Mouse (Mus musculus) urinary bladder, postnatal 14 days (tissue): ENCODE measurements around the gene Agap1.
"Not testable (repeated sequence)": the region's sequence is repeated elsewhere in the genome, so short reads cannot be mapped to it uniquely, and the experiment has no call there.

Experiments
- DNase-seq: peaks from one replicate; pipeline ENCODE4 v3.0.0; 2021; ENCODE audit warnings: low spot score

Agap1 gene

GRCm38 (mm10) chr1:89501891-89502290 is 47.3 kb downstream of the Agap1 start:
- DNase-seq, result not testable (repeated sequence)

DNA sequence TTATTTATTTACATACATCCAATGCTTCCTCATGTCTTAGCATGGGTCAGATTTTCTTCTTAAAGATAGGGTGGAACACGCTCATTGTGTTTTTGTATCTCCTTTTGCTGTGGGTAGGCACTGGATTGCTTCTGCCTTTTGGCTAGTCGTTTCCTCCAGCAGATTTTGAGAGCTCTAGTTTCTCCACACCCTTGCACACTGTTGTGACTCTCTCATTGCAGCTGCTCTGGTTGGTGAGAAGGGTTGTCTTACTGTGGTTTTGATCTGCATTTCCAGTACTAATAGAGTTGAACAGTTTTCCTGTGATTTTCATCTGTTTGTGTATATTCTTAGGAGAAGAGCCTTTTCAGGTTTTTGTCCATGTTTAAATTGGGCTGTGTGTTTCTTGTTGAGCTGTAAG is 54.6 kb downstream of the Agap1 start:
- DNase-seq, result no peak

GRCm38 (mm10) chr1:89509763-89510340 is 55.2 kb downstream of the Agap1 start:
- DNase-seq, result no peak

- DNase-seq, result no peak
Measured at GRCm38 (mm10) chr1:89510731-89511130, 56.1 kb downstream of the Agap1 start.

- peak; percentile 78 for DNase-seq
Measured at GRCm38 (mm10) chr1:89513616-89514283, 59.1 kb downstream of the Agap1 start.

- DNase-seq, result no peak
Measured at GRCm38 (mm10) chr1:89515808-89516560, 61.4 kb downstream of the Agap1 start.

GRCm38 (mm10) chr1:89517817-89518216 is 63.2 kb downstream of the Agap1 start:
- no peak for DNase-seq

- DNase-seq, result no peak
Measured at GRCm38 (mm10) chr1:89519914-89520643, 65.5 kb downstream of the Agap1 start.

DNA sequence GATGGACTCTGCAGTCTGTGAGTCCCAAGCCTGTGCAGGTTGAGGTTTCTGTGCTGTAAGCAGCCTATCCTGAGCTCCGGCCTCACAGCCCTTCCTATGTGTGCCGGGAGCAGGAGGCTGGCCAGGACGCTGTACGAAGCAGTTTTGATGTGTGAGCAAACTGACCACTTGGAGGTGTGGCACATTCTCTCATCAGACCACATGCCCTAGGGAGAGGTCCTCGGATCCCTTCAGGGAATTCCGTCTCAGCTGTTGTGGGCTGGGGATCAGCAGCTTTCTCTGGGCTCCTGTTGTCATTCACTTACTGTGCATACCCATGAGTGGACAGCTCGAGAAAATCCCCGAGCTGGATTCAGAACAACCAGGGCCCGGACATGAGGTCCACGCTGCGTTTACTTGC is 66.8 kb downstream of the Agap1 start:
- DNase-seq, result no peak

DNA sequence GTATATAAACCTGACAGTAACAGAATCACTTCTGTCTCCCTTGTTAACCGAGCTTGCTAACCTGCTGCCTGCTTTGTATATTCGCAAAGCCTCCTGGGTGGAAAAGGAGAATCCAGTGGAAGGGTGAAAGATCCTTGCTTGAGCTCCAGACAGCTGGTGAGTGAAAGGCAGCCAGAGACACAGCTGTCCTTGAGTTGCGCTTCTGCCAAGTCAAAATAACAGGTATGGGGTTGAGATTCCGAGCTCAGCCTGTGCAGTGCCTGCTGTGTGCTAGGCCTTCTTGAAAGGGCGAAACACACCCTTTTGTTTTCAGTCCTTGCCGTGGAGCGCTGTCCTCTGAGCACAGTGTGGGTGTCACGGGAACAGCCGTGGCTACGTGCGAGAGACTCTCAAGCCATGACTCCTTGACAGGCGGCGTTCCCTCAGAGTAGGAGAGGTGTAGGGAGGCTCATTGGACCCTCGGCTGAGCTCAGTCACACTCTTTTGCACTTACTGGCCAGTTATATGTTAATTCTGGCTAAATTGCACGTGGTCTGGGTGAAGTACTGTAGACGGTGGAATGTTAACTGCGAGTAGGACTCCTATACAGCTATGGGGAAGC is 67.4 kb downstream of the Agap1 start:
- no peak for DNase-seq

DNA sequence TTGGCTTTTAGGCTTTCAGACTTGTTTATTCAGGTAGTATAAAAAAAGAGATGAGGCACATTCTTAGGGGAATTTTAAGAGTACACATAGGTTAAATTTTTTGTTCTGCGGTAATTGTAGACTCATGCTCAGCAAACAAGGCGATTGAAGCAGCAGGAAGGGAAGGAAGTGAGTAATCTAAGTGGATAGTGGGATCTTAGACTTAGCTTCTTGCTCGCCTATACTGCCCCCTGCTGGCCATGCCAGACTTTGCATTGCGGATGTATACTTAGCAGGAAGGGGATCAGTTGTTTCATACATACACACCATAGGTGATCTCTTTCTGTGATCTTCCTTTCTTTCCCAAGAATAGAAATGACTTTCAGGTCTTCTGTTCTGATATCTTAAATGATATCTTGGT is 69.8 kb downstream of the Agap1 start:
- peak; percentile 94 for DNase-seq

GRCm38 (mm10) chr1:89524998-89525397 is 70.4 kb downstream of the Agap1 start:
- no peak for DNase-seq

DNA sequence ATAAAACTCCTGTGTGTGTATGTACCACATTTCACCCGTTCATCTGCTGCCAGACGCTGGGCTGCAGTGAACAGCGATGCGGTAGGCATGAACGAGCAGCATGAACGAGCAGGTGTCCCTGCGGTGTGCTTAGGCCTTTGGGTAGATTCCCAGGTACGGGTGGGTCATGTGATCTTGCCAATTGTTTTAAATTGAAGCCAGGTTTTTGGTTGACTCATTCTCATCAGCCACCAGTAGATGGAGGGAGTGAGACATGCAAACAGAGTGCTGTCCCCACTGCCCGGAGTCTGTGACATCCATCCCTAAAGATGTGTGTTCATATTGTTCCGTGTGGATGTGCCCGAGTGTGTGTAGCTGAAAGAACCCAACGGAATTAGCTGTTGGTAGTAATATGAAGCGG is 71.2 kb downstream of the Agap1 start:
- DNase-seq, result peak; percentile 58

GRCm38 (mm10) chr1:89528671-89529276 is 74.2 kb downstream of the Agap1 start:
- DNase-seq, result peak; percentile 65

GRCm38 (mm10) chr1:89533702-89534101 is 79.1 kb downstream of the Agap1 start:
- no peak for DNase-seq

GRCm38 (mm10) chr1:89535206-89535605 is 80.6 kb downstream of the Agap1 start:
- DNase-seq, result no peak

- no peak for DNase-seq
Measured at GRCm38 (mm10) chr1:89538163-89538946, 83.7 kb downstream of the Agap1 start.

- no peak for DNase-seq
Measured at GRCm38 (mm10) chr1:89539127-89539526, 84.5 kb downstream of the Agap1 start.

GRCm38 (mm10) chr1:89541151-89541550 is 86.5 kb downstream of the Agap1 start:
- DNase-seq, result no peak

- no peak for DNase-seq
Measured at GRCm38 (mm10) chr1:89542464-89542863, 87.9 kb downstream of the Agap1 start.

- no peak for DNase-seq
Measured at GRCm38 (mm10) chr1:89543312-89543711, 88.7 kb downstream of the Agap1 start.
